Mouse (Mus musculus) liver, postnatal 0 days (tissue): ENCODE data around the gene Tcf3.

Experiments used
- CTCF ChIP-seq: sonication (generic); IDR thresholded peaks from 2 replicates; pipeline ENCODE4 v1.5.1; 2016; ENCODE audit warnings: antibody characterized with exemption, low read depth
- EP300 ChIP-seq: IDR thresholded peaks from 2 replicates; pipeline ENCODE4 v1.6.1; 2016; ENCODE audit warnings: antibody characterized with exemption, low read depth, mild to moderate bottlenecking

- no peak for TF ChIP-seq CTCF
- TF ChIP-seq EP300 = no peak
These were observed 27.9 kb upstream of the Tcf3 start for GRCm38 (mm10) chr10:80461346-80461745.
